Mouse (Mus musculus) neutrophil, adult 5-6 weeks (primary cell): ENCODE data around the gene Nif3l1. TPM values are rescaled to one million over a fixed set of nuclear protein-coding genes. Genes with fewer than 3 reads are reported as not detected.
A peak's percentile ranks its signal among the peaks of the same experiment; 100 is the strongest.

ENCODE experiments used
- ATAC-seq: fragments of 151-379, 151-347 bp; 2 replicates; pipeline ENCODE4 v1.8.0; 2017; ENCODE audit warnings: mild to moderate bottlenecking, moderate TSS enrichment; ENCODE audit not compliant: insufficient number of reproducible peaks, poor library complexity, low FRiP score, severe bottlenecking; ENCODE audit errors: extremely low read depth
- total RNA-seq: library from RNA; stranded (forward); fragments of 200-1000 nt; gene quantifications from 2 replicates; pipeline ENCODE4 v1.2.3, GENCODE M21; 2017

Gene Nif3l1
- total RNA-seq, 1 experiment from 2014 or later = 9.5 TPM

DNA sequence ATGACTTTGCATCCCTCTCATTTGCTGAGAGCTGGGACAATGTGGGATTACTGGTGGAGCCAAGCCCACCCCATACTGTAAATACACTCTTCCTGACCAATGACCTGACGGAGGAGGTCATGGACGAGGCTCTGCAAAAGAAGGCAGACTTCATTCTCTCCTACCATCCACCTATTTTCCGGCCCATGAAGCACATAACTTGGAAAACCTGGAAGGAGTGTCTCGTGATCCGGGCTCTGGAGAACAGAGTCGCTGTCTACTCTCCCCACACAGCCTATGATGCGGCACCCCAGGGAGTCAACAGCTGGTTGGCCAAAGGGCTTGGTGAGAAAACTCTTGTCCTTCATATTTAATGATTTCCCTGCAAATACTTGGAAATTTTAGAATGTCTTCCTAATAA lies 2.8 kb downstream of the Nif3l1 start:
- no peak for ATAC-seq

DNA sequence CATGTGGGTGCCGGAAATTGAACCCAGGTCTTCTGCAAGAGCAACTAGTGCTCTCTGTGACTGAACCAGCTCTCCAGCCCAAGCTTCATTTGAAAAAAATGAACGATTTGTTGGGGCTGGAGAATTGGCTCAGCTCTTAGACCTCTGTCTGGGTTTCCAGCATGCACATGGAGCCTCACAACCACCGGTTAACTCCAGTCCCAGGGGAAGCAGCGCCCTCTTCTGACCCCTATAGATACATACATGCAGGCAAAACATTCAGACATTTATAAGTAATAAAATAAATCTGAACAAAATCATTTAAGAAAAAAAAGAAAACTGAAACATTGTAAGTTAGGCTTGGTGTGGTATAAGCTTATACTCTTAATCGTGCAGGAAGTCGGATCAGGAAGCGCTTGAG lies 3.4 kb downstream of the Nif3l1 start:
- ATAC-seq = no peak

DNA sequence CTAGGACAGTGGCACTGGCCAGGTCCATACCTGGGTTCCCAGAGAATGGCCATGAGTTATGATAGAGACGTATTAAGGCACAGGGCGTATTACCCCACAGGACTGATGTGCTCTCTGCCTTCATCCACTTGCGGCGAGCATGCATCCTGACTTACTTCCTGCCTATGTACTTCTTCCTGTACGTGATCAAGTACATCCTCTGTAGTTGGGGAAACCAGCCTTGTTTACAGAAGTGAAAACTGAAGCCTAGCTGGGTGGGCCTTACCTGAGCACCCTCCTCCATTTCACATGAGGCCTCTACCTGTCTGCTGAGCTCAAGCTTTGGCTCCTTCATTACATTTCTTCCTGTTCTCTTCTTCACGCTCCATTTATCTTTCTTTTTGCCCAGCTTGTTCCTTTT lies 9.4 kb downstream of the Nif3l1 start:
- ATAC-seq = peak; percentile 51; the same call in 1 of the 2 replicates

DNA sequence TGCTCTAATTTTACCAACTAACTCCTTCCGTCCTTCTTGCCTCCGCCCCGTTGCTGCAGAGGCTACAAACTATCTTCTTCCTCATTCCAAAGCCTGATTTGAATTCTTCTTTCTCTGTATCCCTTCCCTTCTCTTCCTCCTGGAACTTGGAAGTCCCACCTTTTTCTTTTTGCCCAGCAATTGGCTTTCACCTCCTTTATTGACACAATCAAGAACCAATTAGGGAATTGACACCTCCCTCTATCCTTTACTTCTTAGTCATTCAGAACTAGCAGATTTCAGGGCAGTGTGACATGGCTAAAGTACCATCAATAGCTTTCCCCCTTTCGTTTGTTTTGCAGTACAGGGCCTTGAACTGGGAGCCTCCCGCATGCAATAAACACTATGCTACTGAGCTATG lies 13.2 kb downstream of the Nif3l1 start:
- ATAC-seq = no peak

DNA sequence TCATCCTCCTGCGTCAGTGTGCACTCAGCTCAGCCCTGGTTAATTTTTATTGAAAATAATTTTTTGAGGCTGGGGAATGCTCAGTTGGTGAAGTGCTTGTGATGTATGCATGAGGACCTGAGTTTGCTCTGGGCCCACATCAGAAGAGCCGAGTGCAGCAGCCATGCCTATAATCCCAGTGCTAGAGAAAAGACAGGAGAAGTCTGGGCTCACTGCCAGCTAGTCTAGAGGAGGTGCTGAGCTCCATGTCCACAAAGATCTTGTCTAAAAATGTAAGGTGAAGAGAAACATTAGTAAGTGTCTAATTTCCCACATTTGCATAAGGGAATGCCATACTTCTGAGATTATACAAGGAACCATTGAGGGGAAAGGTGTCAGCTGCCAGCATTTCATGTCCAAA lies 13.9 kb downstream of the Nif3l1 start:
- ATAC-seq = no peak

DNA sequence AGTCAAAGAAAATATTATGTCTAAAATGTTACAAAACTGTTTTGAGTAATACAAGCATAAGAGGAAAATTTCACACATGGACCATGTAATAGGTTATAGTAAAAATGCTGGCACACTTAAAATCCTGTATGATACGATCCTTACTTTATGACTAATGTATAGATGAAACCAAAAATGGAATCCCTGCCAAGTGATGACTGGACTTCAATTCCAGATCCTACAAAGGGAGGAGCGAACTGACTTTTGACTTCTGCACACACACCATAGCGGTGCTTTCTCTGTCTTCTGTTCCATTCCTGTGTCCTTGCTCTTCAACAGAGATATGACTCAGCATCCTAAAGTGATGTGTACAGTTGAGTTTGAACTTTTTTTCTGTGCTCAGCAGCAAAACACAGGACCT lies 15.6 kb downstream of the Nif3l1 start:
- no peak for ATAC-seq

DNA sequence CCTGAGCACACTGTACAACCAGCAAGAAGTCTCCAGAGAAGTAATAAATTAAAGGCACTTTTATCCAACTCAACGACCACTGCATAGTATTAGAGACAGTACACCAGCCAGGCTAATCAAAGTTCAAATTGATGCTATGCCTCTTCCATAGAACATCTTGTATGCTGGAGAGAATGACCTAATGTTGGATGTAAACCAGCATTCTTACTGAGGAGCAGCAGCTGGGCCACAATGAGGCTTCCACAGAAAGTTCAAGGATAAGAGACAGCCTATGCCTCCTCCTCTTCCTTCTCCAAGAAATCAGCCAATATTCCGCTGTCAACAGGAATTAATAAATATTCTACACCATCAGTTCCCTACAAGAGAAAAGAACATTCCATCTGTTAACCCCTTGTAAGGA lies 19.0 kb downstream of the Nif3l1 start:
- no peak for ATAC-seq

DNA sequence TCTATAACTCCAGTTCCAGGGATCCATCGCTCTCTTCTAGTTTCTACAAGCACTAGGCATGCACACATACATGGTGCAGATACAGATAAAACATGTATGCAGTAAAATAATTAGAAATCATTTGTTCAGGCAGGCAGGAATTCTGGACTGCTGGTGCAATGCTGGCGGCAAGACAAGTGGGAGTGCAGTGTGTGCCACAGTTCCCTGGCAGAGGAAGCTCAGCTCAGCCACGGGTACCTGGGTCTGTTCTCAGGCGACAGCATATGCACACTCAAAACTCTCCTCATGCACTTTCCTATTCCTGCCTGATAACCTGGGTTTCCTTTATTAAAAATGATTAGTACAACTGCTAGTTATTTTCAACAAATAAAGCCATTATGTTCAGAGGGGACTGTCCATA lies 20.1 kb downstream of the Nif3l1 start:
- ATAC-seq = no peak

DNA sequence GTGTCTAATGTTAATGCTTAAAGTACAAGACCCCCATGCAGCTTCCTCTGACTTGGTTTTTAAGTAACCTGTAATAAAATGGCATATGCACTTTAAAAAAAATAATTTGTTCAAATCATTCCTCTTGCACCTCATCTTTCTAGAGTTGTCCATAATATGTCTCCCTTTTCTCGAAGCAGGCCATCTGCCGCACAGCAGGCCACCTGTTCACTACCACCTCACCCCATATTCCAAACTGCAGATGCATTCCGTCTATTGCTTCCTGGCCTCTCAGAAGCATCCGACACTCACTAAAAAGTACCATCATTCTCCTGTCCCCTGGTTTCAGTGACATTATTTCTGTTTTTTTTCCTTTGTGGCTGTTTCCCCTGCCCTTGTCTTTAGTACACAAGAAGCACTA lies 20.6 kb downstream of the Nif3l1 start:
- no peak for ATAC-seq

DNA sequence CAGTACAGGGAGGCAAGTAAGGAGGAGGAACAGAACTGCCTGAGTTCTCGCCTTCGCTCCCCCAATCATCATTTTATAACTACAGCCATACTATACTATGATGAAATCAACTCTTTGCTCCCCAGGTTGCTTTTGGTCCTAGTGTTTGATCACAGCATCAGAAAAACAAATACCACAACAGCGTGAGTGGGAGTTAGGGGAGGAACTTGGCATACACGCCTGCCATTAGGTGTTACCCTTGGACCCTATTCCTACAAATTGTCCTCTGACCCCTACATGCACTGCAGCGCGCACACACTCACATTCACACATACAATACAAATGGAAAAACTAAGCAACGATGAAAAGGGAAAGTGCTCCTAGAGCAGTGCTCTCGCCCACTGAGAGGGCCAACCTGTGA lies 30.7 kb downstream of the Nif3l1 start:
- ATAC-seq = no peak

DNA sequence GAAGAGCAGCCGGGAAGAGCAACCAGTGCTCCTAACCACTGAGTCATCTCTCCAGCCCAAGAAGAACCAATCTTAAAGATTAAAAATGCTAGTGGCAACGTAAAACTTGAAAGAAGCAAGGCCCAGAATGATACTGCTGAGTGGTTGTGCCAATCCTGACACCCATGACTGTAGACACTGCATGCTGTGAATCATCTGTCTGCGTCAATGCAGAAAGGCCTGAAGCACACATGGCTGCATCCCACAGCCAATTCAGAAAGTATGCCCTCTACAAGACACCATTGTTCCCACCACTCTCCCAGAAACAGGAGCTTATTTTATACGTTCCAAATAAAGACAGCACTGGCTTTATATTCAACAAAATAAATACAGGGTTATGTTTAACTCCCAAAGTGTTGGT lies 37.7 kb downstream of the Nif3l1 start:
- no peak for ATAC-seq

DNA sequence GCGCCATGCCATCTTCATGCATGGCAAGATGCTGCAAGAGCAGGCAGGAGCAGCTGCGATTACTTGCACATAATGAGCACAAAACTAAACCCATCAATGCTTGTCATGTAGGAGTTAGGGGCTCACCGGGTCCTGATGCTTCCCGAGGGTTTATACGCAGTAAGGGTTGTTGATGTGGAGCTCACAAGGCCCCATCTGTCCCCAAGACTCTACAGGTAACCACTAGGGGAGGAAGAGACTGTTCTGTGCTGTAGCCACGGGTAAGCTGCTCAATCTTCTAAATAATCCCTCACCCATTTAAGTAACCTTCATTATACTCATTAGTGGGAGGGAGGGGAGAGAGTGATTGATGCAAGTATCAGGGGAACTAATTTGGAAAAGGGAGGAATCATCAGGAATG lies 50.7 kb downstream of the Nif3l1 start:
- no peak for ATAC-seq

DNA sequence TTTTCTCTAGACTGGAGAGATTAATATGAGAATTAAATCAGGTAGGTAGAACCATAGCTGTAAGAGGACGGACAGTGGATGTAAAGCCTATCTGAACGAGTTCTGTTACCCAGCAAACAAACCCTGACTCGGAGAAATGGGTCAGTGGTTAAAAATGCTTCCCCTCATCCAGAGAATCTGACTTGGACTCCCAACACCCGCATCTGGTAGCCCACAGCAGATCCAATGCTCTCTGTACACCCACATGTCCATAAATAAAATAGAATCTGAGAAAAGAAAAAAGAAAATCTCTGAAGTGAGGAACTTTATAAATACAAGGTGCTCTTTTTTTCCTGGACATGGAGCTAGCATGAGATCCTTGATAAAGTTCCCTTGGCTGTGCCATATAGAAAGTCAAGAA lies 52.7 kb downstream of the Nif3l1 start:
- ATAC-seq = no peak

DNA sequence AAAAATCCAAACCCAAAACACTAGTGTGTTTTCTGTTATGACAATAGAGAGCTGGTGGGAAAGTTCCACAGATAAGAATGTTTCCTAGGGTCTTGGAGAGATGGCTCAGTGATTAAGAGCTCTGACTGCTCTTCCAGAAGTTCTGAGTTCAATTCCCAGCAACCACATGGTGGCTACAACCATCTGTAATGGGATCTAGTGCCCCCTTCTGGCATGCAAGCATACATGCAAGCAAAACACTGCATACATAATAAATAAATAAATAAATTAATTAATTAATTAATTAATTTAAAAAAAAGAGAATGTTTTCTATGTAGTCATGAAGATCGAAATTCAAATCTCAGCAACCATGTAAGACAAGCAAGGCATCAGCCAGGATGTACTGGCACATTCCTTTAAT lies 53.8 kb downstream of the Nif3l1 start:
- ATAC-seq = no peak

DNA sequence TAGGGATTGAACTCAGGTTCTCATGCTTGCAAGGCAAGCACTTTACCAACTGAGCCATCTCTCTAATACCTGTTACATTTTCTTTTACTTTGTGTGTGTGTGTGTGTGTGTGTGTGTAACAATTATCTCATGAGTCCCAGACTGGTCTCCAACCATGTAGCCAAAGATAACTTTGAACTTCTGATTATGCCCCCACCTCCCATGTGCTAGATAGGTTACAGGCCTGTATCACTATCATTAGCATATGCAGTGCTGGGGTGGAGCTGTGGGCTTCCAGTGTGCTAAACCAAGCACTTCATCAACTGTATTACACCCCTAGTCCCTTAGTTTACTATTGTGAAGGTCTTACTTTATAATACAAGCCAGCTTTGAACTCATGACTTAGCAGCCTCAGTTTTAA lies 58.2 kb downstream of the Nif3l1 start:
- no peak for ATAC-seq

DNA sequence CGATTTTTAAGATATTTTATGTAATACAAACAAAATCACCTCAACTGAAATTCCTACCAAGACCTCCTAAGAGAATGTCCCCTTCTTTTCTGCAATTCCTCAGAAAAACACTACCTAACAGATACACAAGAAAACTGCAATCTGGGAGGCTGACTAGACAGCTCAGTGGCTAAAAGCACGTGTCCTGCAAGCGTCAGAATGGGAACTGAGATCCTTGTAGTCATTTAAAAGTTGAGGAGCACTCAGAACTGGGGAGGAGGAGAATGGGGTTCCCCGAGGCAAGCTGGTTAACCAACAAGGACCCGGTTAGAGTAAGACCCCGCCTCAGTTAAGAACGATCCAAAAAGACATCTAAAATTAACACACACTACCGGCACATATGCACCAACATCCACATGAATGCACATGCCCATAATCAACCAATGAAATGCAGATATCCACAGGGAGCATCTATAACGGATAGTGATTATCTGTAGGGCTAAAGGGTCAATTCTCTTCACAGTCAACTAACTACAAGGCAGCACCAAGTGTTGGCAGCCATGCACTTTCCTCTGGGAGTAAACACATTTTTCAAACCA lies 58.9 kb downstream of the Nif3l1 start:
- ATAC-seq = no peak

DNA sequence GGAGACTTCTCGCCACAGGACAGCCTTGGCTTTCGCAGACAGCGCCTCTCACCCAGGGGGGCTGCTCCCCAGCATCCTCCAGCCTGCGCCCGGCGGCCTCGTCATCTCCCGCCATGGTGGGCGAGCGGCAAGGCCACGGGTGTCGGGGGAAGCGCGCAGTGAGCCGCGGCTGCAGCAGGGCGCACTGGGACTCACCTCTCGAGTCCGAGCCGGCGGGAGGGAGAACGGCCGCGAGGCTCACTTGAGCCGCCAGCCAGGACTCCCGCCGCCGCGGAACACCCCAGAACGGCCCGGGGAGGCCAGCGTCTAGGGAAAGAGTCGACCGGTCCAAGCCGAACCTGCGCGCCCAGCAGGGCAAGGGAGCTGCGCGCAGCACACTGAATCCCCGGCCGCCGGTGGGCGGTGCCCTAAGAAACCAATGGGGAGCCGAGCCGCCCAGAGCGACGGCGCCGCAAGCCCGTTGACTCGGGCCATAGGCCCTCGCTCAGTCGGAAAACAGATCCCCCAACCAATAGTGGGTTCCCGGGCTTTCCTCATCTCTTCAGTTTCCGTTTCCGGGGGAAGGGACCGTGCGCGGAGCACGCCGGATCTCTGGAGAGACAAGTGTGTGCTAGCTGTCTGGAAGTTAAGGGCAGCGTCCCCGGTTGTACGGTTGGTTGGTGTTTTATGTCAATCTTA lies 59.8 kb downstream of the Nif3l1 start, which contains the start of gene Orc2:
Orc2 (minus strand) TSS at position 533 of the 678 bp plus-strand sequence.
- ATAC-seq = peak; percentile 97

DNA sequence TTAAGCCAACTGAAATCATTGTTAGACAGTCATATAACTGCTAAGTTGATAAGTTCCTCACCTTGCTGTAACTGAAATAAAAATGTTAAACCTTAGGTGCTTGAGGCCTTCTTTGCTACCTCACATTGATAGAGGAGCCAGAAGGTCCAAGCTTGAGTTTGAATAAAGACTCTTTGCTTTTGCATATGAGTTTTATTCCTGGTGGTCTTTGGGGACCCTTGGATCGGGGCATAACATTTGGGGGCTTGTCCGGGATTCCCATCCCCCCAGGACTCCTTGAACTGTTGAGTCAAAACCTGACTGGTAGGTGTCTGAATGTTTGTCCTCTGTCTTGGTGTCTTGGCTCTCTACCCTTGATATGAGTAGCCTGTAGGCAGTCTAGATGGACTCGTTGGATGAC lies 62.3 kb downstream of the Nif3l1 start:
- no peak for ATAC-seq
